Mouse (Mus musculus) heart, embryonic 11.5 days (tissue): ENCODE data around the gene Cnot10. TPM values are rescaled to one million over a fixed set of nuclear protein-coding genes. Genes with fewer than 3 reads are reported as not detected.
A peak's percentile ranks its signal among the peaks of the same experiment; 100 is the strongest.

Source experiments
- ATAC-seq: fragments of 200-750 bp; cut with Nextera tagmentation; replicated peaks from 2 replicates; pipeline ENCODE4 v1.8.0; 2017; ENCODE audit warnings: moderate library complexity; ENCODE audit not compliant: insufficient number of reproducible peaks, low FRiP score, low TSS enrichment
- H3K27ac ChIP-seq: fragments of 300-500 bp; sonication (generic); 2 replicates; pipeline ENCODE4 v1.5.1; 2014; ENCODE audit warnings: mild to moderate bottlenecking, low read depth, low read length
- H3K27me3 ChIP-seq: fragments of 300-500 bp; sonication (generic); 2 replicates; pipeline ENCODE4 v1.6.1; 2014; ENCODE audit warnings: mild to moderate bottlenecking, low read length, mixed read lengths; ENCODE audit not compliant: control insufficient read depth, insufficient read depth
- H3K36me3 ChIP-seq: fragments of 300-500 bp; sonication (generic); 2 replicates; pipeline ENCODE4 v1.6.1; 2014; ENCODE audit warnings: mild to moderate bottlenecking, low read length, moderate library complexity, mixed read lengths; ENCODE audit not compliant: control insufficient read depth, insufficient read depth
- H3K4me1 ChIP-seq: fragments of 300-500 bp; sonication (generic); 2 replicates; pipeline ENCODE4 v1.6.1; 2014; ENCODE audit warnings: low read length; ENCODE audit not compliant: control insufficient read depth, insufficient read depth
- H3K4me2 ChIP-seq: fragments of 300-500 bp; sonication (generic); 2 replicates; pipeline ENCODE4 v1.6.1; 2014; ENCODE audit warnings: mild to moderate bottlenecking, moderate library complexity
- H3K4me3 ChIP-seq: fragments of 300-500 bp; sonication (generic); 2 replicates; pipeline ENCODE4 v1.5.1; 2014; ENCODE audit warnings: low read depth, low read length
- H3K9ac ChIP-seq: fragments of 300-500 bp; sonication (generic); 2 replicates; pipeline ENCODE4 v1.6.1; 2014; ENCODE audit warnings: mild to moderate bottlenecking, low read depth, low read length, moderate library complexity
- H3K9me3 ChIP-seq: fragments of 300-500 bp; sonication (generic); replicated peaks from 2 replicates; pipeline ENCODE4 v1.6.1; 2016; ENCODE audit warnings: low read length; ENCODE audit not compliant: control insufficient read depth
- WGBS: fragments of 180-500 bp; shearing (Covaris S2); extraction: QIAGEN DNeasy Blood & Tissue Kit; methylation state at CpG from one replicate; pipeline ENCODE4 v1.1.7; 2014; ENCODE audit not compliant: insufficient replicate concordance; 5-methylcytosine and 5-hydroxymethylcytosine counted together
- polyA plus RNA-seq: library from polyadenylated mRNA; unstranded; fragments of >200 nt; fragmentation: Nextera tagmentation; extraction: Ambion mirVana; gene quantifications from 2 replicates; pipeline ENCODE4 v1.2.1, GENCODE M21; 2014

Cnot10 gene
- polyA plus RNA-seq, 1 experiment from 2014 or later: 37.5 TPM

DNA sequence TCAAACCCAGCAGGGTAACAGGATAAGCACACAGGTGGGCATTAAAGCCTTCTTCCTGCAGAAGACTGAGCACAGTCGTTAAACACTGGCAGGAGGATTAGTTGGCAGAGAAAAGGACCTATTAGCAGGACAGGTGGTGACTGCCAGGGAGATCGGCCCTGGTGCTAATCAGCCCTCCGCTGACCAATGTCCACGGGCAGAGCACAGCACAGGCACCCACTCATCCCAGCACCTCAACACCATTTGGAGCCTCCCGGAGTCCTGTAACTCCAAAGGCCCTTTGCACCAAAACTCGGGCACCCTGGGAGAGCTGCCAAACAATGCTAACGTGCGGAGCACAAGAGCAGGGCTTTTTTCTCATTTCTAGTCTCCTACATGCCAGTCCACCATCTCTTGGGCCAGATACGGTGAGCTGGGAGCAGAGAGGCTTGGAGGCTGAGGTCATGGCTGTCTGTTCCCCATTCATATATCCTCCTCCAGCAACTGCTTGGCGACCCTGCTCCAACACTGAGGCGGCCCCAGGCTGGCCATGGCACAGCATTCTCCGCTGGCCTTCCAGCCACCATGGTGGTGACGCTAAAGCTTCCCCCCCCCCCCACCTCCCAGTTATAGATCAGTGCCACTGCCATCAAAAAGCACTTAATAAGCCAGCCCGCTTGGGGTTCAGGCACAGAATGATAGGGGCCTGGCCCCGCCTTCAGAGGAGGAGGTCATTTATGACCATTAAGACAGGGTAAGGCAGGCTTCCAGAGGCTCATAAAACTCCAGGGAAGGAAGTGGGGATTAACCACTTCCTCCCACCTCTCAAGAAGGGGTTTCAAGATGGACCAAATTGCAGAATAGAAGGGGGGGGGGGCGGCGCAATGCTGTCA lies 95.9 kb downstream of the Cnot10 start:
- no peak overlapping the region for H3K9ac ChIP-seq
- peaks cover 43% of the 10 kb centered on the region for H3K4me1 ChIP-seq
- no peaks in the 10 kb centered on the region for H3K36me3 ChIP-seq
- 61% methylated on average over 17 of the region's 17 CpGs for whole genome bisulfite sequencing
- H3K9me3 ChIP-seq: no peaks in the 10 kb centered on the region
- H3K4me3 ChIP-seq: no peak overlapping the region
- H3K27ac ChIP-seq: no peak overlapping the region
- H3K4me2 ChIP-seq: no peak overlapping the region
- H3K27me3 ChIP-seq: no peaks in the 10 kb centered on the region
- no peak for ATAC-seq

- Histone ChIP-seq H3K27ac (peak overlapping the region; percentile 69), H3K9me3 (no peaks in the 10 kb centered on the region), H3K4me2 (peak overlapping the region; percentile 17; the same call in 1 of the 2 replicates), H3K36me3 (no peaks in the 10 kb centered on the region), H3K9ac (no peak overlapping the region), H3K4me3 (no peak overlapping the region), H3K27me3 (no peaks in the 10 kb centered on the region), H3K4me1 (peaks cover 44% of the 10 kb centered on the region)
- WGBS: 7% methylated on average over 1 of the region's 1 CpGs
- ATAC-seq: no peak; the same call in 1 of the 2 replicates
These were observed 98.7 kb downstream of the Cnot10 start for GRCm38 (mm10) chr9:114541279-114541741.

- no peak overlapping the region for H3K27ac ChIP-seq
These were observed 100.9 kb downstream of the Cnot10 start for GRCm38 (mm10) chr9:114538996-114539563.

GRCm38 (mm10) chr9:114536628-114537027 lies 103.4 kb downstream of the Cnot10 start:
- peak overlapping the region; percentile 20; the same call in 1 of the 2 replicates for H3K4me2 ChIP-seq
- H3K36me3 ChIP-seq: no peaks in the 10 kb centered on the region
- H3K4me1 ChIP-seq: peaks cover 31% of the 10 kb centered on the region
- WGBS: 18% methylated on average over 2 of the region's 2 CpGs
- no peaks in the 10 kb centered on the region for H3K27me3 ChIP-seq
- peak overlapping the region; percentile 19; the same call in 1 of the 2 replicates for H3K9ac ChIP-seq
- 0 out of 2 replicates have a peak, but pooled peaks have one; percentile 8 for ATAC-seq
- H3K9me3 ChIP-seq: no peaks in the 10 kb centered on the region
- peak overlapping the region; percentile 68 for H3K27ac ChIP-seq
- no peak overlapping the region for H3K4me3 ChIP-seq

More at GRCm38 (mm10) chr9:114538996-114539563, 100.9 kb downstream of the Cnot10 start:
- H3K4me1 ChIP-seq: peaks cover 32% of the 10 kb centered on the region
- no peaks in the 10 kb centered on the region for H3K36me3 ChIP-seq
- H3K27me3 ChIP-seq: no peaks in the 10 kb centered on the region
- no peak for ATAC-seq
- no peak overlapping the region for H3K4me3 ChIP-seq
- H3K9ac ChIP-seq: no peak overlapping the region
- no peak overlapping the region for H3K4me2 ChIP-seq
- 77% methylated on average over 7 of the region's 7 CpGs for WGBS
- H3K9me3 ChIP-seq: no peaks in the 10 kb centered on the region

Other genes starting within 250 kb of the Cnot10 start
- 129 and 138 TPM in 2 replicates for gene Crtap, start 249.5 kb downstream of the Cnot10 start, polyA plus RNA-seq
- gene Glb1, start 239.1 kb downstream of the Cnot10 start, polyA plus RNA-seq: 39.6 and 46.2 TPM in 2 replicates
- gene Tmppe, start 239.1 kb downstream of the Cnot10 start, polyA plus RNA-seq: 4.3 and 6.3 TPM in 2 replicates
- not detected in 2 replicates for gene Ccr4, start 135.3 kb downstream of the Cnot10 start, polyA plus RNA-seq
- gene C130032M10Rik, start 124.5 kb downstream of the Cnot10 start, polyA plus RNA-seq: 0.54 and 0.90 TPM in 2 replicates
- gene Trim71, start 75.8 kb downstream of the Cnot10 start, polyA plus RNA-seq: 1.00 and 1.1 TPM in 2 replicates
- gene Dync1li1, start 48.6 kb upstream of the Cnot10 start, polyA plus RNA-seq: 66.9 and 76.1 TPM in 2 replicates
- 35.6 and 39.5 TPM in 2 replicates for gene Cmtm6, start 90.9 kb upstream of the Cnot10 start, polyA plus RNA-seq
- gene Cmtm7, start 141.7 kb upstream of the Cnot10 start, polyA plus RNA-seq: 105 and 121 TPM in 2 replicates
- 14.4 and 16.2 TPM in 2 replicates for gene Cmtm8, start 204.0 kb upstream of the Cnot10 start, polyA plus RNA-seq